Mouse (Mus musculus) embryo, embryonic 10 days (tissue): ENCODE results near the gene Tmem8b.

Experiments
- DNase-seq: peaks from one replicate; pipeline ENCODE4 v3.0.0-alpha.2; 2015; ENCODE audit warnings: low spot score

Tmem8b gene

GRCm38 (mm10) chr4:43656339-43657109, 12.2 kb upstream of the Tmem8b start, which contains the start of gene Hint2:
TSS of gene Hint2 (minus strand) at chr4:43656466.
- peak; percentile 96 for DNase-seq

- no peak for DNase-seq
These were observed 11.6 kb upstream of the Tmem8b start for GRCm38 (mm10) chr4:43657146-43657545.

GRCm38 (mm10) chr4:43666412-43666811, 2.4 kb upstream of the Tmem8b start:
- peak; percentile 55 for DNase-seq

GRCm38 (mm10) chr4:43669428-43669794, 640 bp downstream of the Tmem8b start:
- DNase-seq, result peak; percentile 69

GRCm38 (mm10) chr4:43672070-43672469, 3.3 kb downstream of the Tmem8b start:
- peak; percentile 90 for DNase-seq

GRCm38 (mm10) chr4:43673703-43674102, 4.9 kb downstream of the Tmem8b start:
- DNase-seq, result no peak

- no peak for DNase-seq
These were observed 6.2 kb downstream of the Tmem8b start for GRCm38 (mm10) chr4:43674974-43675373.

GRCm38 (mm10) chr4:43675608-43676007, 6.8 kb downstream of the Tmem8b start:
- DNase-seq, result no peak

- DNase-seq, result no peak
These were observed 9.8 kb downstream of the Tmem8b start for GRCm38 (mm10) chr4:43678541-43678940.

- DNase-seq, result no peak
These were observed 10.8 kb downstream of the Tmem8b start for GRCm38 (mm10) chr4:43679416-43680043.

- DNase-seq, result no peak
These were observed 21.2 kb downstream of the Tmem8b start for GRCm38 (mm10) chr4:43690021-43690420.

GRCm38 (mm10) chr4:43691026-43691425, 22.3 kb downstream of the Tmem8b start:
- DNase-seq, result no peak

GRCm38 (mm10) chr4:43693806-43694241, 25.1 kb downstream of the Tmem8b start:
- DNase-seq, result no peak

GRCm38 (mm10) chr4:43694439-43695248, 25.9 kb downstream of the Tmem8b start:
- DNase-seq, result no peak

- DNase-seq, result no peak
These were observed 26.5 kb downstream of the Tmem8b start for GRCm38 (mm10) chr4:43695249-43695671.

GRCm38 (mm10) chr4:43696561-43696960, 27.8 kb downstream of the Tmem8b start:
- DNase-seq, result no peak

GRCm38 (mm10) chr4:43700707-43701106, 31.9 kb downstream of the Tmem8b start, which contains the start of gene Olfr70:
TSS of gene Olfr70 (minus strand) at chr4:43700807.
- no peak for DNase-seq

GRCm38 (mm10) chr4:43703439-43703838, 34.7 kb downstream of the Tmem8b start:
- no peak for DNase-seq

- no peak for DNase-seq
These were observed 35.1 kb downstream of the Tmem8b start for GRCm38 (mm10) chr4:43703851-43704250.

- DNase-seq, result no peak
These were observed 37.2 kb downstream of the Tmem8b start for GRCm38 (mm10) chr4:43705991-43706390.

- DNase-seq, result no peak
These were observed 41.1 kb downstream of the Tmem8b start, which contains the start of gene Olfr71 for GRCm38 (mm10) chr4:43709869-43710268. TSS of gene Olfr71 (minus strand) at chr4:43710255.

GRCm38 (mm10) chr4:43711821-43712220, 43.0 kb downstream of the Tmem8b start:
- peak; percentile 76 for DNase-seq
